ENCODE assay signal across 19 mouse cellular contexts in the genomic region with DNA sequence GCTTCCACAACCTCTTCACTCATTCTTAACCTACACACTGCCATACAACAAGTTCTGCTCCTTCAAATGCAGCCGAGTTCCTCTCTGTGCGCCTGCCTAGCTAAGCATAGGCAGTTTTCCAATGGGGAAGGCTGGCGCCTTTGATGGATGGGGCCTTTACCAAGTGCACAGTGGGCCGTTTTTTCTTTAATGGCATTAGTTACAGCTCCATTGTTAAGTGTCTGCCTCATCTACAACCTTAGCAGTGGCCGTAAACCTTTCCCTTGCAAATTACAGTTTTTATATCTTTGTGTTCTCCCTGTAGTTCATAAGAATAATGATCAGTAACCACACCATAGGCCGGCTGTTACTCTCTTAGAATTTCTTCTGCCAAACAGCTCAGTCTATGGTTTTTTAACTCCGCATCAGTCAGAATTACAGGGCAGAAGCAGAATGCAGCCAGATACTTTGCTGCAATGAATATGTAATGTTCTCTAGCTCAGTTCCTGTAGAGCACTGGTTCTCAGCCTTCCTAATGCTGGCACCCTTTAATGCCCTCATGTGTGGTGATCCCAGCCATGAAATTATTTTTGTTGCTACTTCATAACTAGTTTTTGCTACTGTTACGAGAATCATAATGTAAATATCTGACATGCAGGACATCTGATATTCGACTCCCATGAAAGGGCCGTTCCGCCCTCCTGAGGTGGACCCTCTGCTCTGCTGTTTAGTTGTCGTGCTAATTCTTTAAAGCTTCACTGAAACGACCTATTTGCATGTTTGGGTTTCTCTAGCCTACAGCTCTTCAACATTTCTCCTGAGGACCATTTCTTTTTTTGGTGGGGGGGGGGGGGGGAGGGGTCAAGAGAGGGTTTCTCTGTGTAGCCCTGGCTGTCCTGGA.
DNase-seq lines count a peak whose midpoint lies in the region; ATAC-seq and TF ChIP-seq lines count a peak whose summit lies in the region.
"Had no signal": no experiment of that assay in that cellular context is flagged by ENCODE, and none has a peak within 500 bp of the region (broad histone marks: within the 10 kb centered on the region; RNA-seq: fewer than 3 reads in every experiment).

No protein-coding gene starts in this region.

- ATAC-seq in forebrain, embryonic 16.5 days = peak; percentile 26; the same call in 1 of the 2 replicates
- ATAC-seq in forebrain, embryonic 12.5 days (ENCODE audit: low FRiP score) = no peak
- peak; percentile 79 for ATAC-seq in neural tube, embryonic 11.5 days (ENCODE audit: insufficient read depth, low FRiP score, low TSS enrichment)
- peak; percentile 65 for ATAC-seq in midbrain, embryonic 13.5 days
- peak; percentile 53; the same call in 1 of the 2 replicates for ATAC-seq in neural tube, embryonic 15.5 days (ENCODE audit: low FRiP score)
- no peak for ATAC-seq in erythroblast, adult 5-6 weeks (replicated peaks; ENCODE audit: low FRiP score, poor library complexity, severe bottlenecking)
- ATAC-seq: intestine, embryonic 16.5 days had no signal

- WGBS in forebrain, embryonic 16.5 days = 65% methylated on average over 13 of the region's 13 CpGs
- WGBS in forebrain, embryonic 12.5 days = 76% methylated on average over 13 of the region's 13 CpGs
- WGBS in neural tube, embryonic 11.5 days = 52% methylated on average over 13 of the region's 13 CpGs
- 58% methylated on average over 13 of the region's 13 CpGs for WGBS in midbrain, embryonic 13.5 days
- WGBS in neural tube, embryonic 15.5 days = 33% methylated on average over 13 of the region's 13 CpGs
- 94% methylated on average over 13 of the region's 13 CpGs for WGBS in thymus, adult 2 months

- no peak overlapping the region for H3K27ac ChIP-seq in forebrain, embryonic 16.5 days (ENCODE audit: low read length)
- no peak overlapping the region for H3K27ac ChIP-seq in forebrain, embryonic 12.5 days
- H3K27ac ChIP-seq in neural tube, embryonic 11.5 days (ENCODE audit: low read depth, low read length) = peak overlapping the region; percentile 60
- no peak overlapping the region for H3K27ac ChIP-seq in midbrain, embryonic 13.5 days
- peak overlapping the region; percentile 43 for H3K27ac ChIP-seq in neural tube, embryonic 15.5 days (replicated peaks)
- no peak overlapping the region for H3K27ac ChIP-seq in thymus, adult 2 months (ENCODE audit: control insufficient read depth, insufficient read depth, low read length)
- H3K27ac ChIP-seq: embryonic facial prominence, embryonic 13.5 days; heart, embryonic 13.5 days; left cerebral cortex, adult 2 months; limb, embryonic 13.5 days; liver, embryonic 14.5 days had no signal

- no peak for TF ChIP-seq POLR2A in thymus, adult 2 months (IDR thresholded peaks at IDR 0.05; ENCODE audit: control insufficient read depth, extremely low read depth, insufficient read depth, low read length, poor library complexity)

- TF ChIP-seq CTCF in thymus, adult 2 months (IDR thresholded peaks at IDR 0.05; ENCODE audit: borderline replicate concordance, control insufficient read depth, extremely low read depth, insufficient read depth, low read length, poor library complexity) = no peak

- no peaks in the 10 kb centered on the region for H3K9me3 ChIP-seq in forebrain, embryonic 16.5 days (ENCODE audit: control insufficient read depth, low read length)
- H3K9me3 ChIP-seq in forebrain, embryonic 12.5 days = no peaks in the 10 kb centered on the region
- no peaks in the 10 kb centered on the region for H3K9me3 ChIP-seq in neural tube, embryonic 11.5 days (ENCODE audit: control insufficient read depth, low read length)
- no peaks in the 10 kb centered on the region for H3K9me3 ChIP-seq in midbrain, embryonic 13.5 days
- H3K9me3 ChIP-seq in neural tube, embryonic 15.5 days (replicated peaks) = no peaks in the 10 kb centered on the region
- H3K9me3 ChIP-seq: embryonic facial prominence, embryonic 13.5 days; heart, embryonic 13.5 days; limb, embryonic 13.5 days had no signal

- H3K9ac ChIP-seq in forebrain, embryonic 16.5 days (replicated peaks; ENCODE audit: low read depth, low read length) = no peak overlapping the region
- no peak overlapping the region for H3K9ac ChIP-seq in forebrain, embryonic 12.5 days
- no peak overlapping the region for H3K9ac ChIP-seq in neural tube, embryonic 11.5 days (ENCODE audit: low read length)
- no peak overlapping the region for H3K9ac ChIP-seq in midbrain, embryonic 13.5 days (replicated peaks)
- no peak overlapping the region for H3K9ac ChIP-seq in neural tube, embryonic 15.5 days (replicated peaks)
- H3K9ac ChIP-seq: embryonic facial prominence, embryonic 13.5 days; heart, embryonic 13.5 days; limb, embryonic 13.5 days; liver, embryonic 14.5 days had no signal

- H3K36me3 ChIP-seq in forebrain, embryonic 16.5 days (ENCODE audit: control insufficient read depth, insufficient read depth) = no peaks in the 10 kb centered on the region
- 0 out of 2 replicates have a peak, but pooled peaks cover 5% of the 10 kb centered on the region for H3K36me3 ChIP-seq in forebrain, embryonic 12.5 days (replicated peaks)
- H3K36me3 ChIP-seq in neural tube, embryonic 11.5 days (ENCODE audit: control insufficient read depth, insufficient read depth, low read length) = no peaks in the 10 kb centered on the region
- peaks cover 3% of the 10 kb centered on the region; the same call in 1 of the 2 replicates for H3K36me3 ChIP-seq in midbrain, embryonic 13.5 days
- no peaks in the 10 kb centered on the region for H3K36me3 ChIP-seq in neural tube, embryonic 15.5 days
- H3K36me3 ChIP-seq in thymus, adult 2 months (ENCODE audit: control insufficient read depth, insufficient read depth, low read length) = no peaks in the 10 kb centered on the region

- DNase-seq in neural tube, embryonic 11.5 days (ENCODE audit: low spot score) = peak; percentile 29
- DNase-seq in neural tube, embryonic 10.5 days (ENCODE audit: extremely low spot score, low spot score) = no peak
- DNase-seq in thymus, adult 2 months = no peak
- DNase-seq: cerebellum, adult 11 months; cerebellum, postnatal 14 days; heart, postnatal 36 days; lung, postnatal 10 days; retina, postnatal 1 day had no signal

- H3K27me3 ChIP-seq in forebrain, embryonic 16.5 days (replicated peaks; ENCODE audit: control insufficient read depth, insufficient read depth, low read length) = no peaks in the 10 kb centered on the region
- H3K27me3 ChIP-seq in forebrain, embryonic 12.5 days = no peaks in the 10 kb centered on the region
- no peaks in the 10 kb centered on the region for H3K27me3 ChIP-seq in neural tube, embryonic 11.5 days (ENCODE audit: control insufficient read depth, insufficient read depth, low read length)
- no peaks in the 10 kb centered on the region for H3K27me3 ChIP-seq in midbrain, embryonic 13.5 days
- H3K27me3 ChIP-seq in neural tube, embryonic 15.5 days (replicated peaks) = no peaks in the 10 kb centered on the region
- H3K27me3 ChIP-seq in thymus, adult 2 months (ENCODE audit: control insufficient read depth, insufficient read depth, low read length) = no peaks in the 10 kb centered on the region
- H3K27me3 ChIP-seq: embryonic facial prominence, embryonic 13.5 days; heart, embryonic 13.5 days; limb, embryonic 13.5 days had no signal

- H3K4me2 ChIP-seq in forebrain, embryonic 16.5 days (ENCODE audit: low read length) = no peak overlapping the region
- no peak overlapping the region for H3K4me2 ChIP-seq in forebrain, embryonic 12.5 days
- no peak overlapping the region for H3K4me2 ChIP-seq in neural tube, embryonic 11.5 days (ENCODE audit: low read depth)
- H3K4me2 ChIP-seq in midbrain, embryonic 13.5 days (replicated peaks) = no peak overlapping the region
- no peak overlapping the region for H3K4me2 ChIP-seq in neural tube, embryonic 15.5 days
- H3K4me2 ChIP-seq: embryonic facial prominence, embryonic 13.5 days; heart, embryonic 13.5 days; limb, embryonic 13.5 days had no signal

- no peak overlapping the region for H3K4me3 ChIP-seq in forebrain, embryonic 16.5 days (replicated peaks; ENCODE audit: low read length)
- H3K4me3 ChIP-seq in forebrain, embryonic 12.5 days (replicated peaks) = no peak overlapping the region
- no peak overlapping the region for H3K4me3 ChIP-seq in neural tube, embryonic 11.5 days (ENCODE audit: low read depth, low read length)
- no peak overlapping the region for H3K4me3 ChIP-seq in midbrain, embryonic 13.5 days (replicated peaks)
- no peak overlapping the region for H3K4me3 ChIP-seq in neural tube, embryonic 15.5 days (replicated peaks)
- H3K4me3 ChIP-seq in thymus, adult 2 months (ENCODE audit: control insufficient read depth, insufficient read depth, low read length) = no peak overlapping the region
- H3K4me3 ChIP-seq: embryonic facial prominence, embryonic 13.5 days; heart, embryonic 13.5 days; left cerebral cortex, adult 2 months; limb, embryonic 13.5 days had no signal

- no peaks in the 10 kb centered on the region for H3K4me1 ChIP-seq in forebrain, embryonic 16.5 days (replicated peaks; ENCODE audit: control insufficient read depth, insufficient read depth, low read length)
- peaks cover 7% of the 10 kb centered on the region; the same call in 1 of the 2 replicates for H3K4me1 ChIP-seq in forebrain, embryonic 12.5 days
- 0 out of 2 replicates have a peak, but pooled peaks cover 6% of the 10 kb centered on the region for H3K4me1 ChIP-seq in neural tube, embryonic 11.5 days (ENCODE audit: control insufficient read depth, insufficient read depth, low read length)
- H3K4me1 ChIP-seq in midbrain, embryonic 13.5 days (replicated peaks) = peaks cover 9% of the 10 kb centered on the region
- H3K4me1 ChIP-seq in neural tube, embryonic 15.5 days = 0 out of 2 replicates have a peak, but pooled peaks cover 10% of the 10 kb centered on the region
- H3K4me1 ChIP-seq in thymus, adult 2 months (replicated peaks; ENCODE audit: control insufficient read depth, insufficient read depth, low read length) = no peaks in the 10 kb centered on the region
- H3K4me1 ChIP-seq: embryonic facial prominence, embryonic 13.5 days; heart, embryonic 13.5 days; limb, embryonic 13.5 days had no signal

Comparison
In these comparisons a context has a peak if more than half of its experiments do, and no peak if none do; other contexts are left out.
1. ATAC-seq: peak in forebrain, embryonic 16.5 days (single experiment), neural tube, embryonic 11.5 days (single experiment), midbrain, embryonic 13.5 days (single experiment) and neural tube, embryonic 15.5 days (single experiment); none in forebrain, embryonic 12.5 days (single experiment) and erythroblast, adult 5-6 weeks (single experiment).
2. H3K27ac ChIP-seq: peak in neural tube, embryonic 11.5 days (single experiment) and neural tube, embryonic 15.5 days (single experiment); none in forebrain, embryonic 16.5 days (single experiment), forebrain, embryonic 12.5 days (single experiment), midbrain, embryonic 13.5 days (single experiment) and thymus, adult 2 months (single experiment).